Mouse (Mus musculus) lung, adult 18-20 months (tissue): Measurements from ENCODE around the gene Pfkfb4.
A peak's percentile ranks its signal among the peaks of the same experiment; 100 is the strongest.

Experiments used
- DNase-seq, 2 experiments: peaks; one replicate each; pipeline ENCODE4 v3.0.0; 2022; ENCODE audit warnings: mixed read lengths in 2 of 2

Gene Pfkfb4

GRCm38 (mm10) chr9:109038086-109038895 lies 46.7 kb downstream of the Pfkfb4 start, which contains the start of gene Shisa5:
Shisa5 (plus strand) TSS chr9:109038565.
- DNase-seq = peak; percentile 87 to 91

DNA sequence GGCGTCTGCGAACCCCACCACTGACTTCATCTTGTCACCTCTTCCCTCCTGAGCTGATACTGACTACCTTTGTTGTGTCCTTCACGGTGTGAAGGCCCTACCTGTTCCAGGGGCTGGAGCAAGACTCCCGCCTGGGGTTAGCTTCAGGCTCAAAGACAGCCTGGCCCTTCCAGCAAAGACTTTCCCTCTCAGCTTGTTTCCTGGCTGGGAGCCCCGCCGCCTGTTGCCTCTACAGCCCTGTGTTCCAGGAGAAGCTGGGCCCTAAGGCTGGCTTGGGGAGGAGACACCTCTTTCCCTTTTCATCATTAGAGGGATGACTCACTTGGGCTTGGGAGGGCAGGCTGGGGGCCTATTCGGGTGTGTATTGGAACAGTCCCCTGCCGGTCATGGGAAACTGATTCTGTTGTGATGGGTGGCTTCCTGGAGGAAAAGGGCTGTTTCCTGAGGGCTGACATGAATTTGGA lies 47.4 kb downstream of the Pfkfb4 start:
- peak; percentile 80 to 86 for DNase-seq

DNA sequence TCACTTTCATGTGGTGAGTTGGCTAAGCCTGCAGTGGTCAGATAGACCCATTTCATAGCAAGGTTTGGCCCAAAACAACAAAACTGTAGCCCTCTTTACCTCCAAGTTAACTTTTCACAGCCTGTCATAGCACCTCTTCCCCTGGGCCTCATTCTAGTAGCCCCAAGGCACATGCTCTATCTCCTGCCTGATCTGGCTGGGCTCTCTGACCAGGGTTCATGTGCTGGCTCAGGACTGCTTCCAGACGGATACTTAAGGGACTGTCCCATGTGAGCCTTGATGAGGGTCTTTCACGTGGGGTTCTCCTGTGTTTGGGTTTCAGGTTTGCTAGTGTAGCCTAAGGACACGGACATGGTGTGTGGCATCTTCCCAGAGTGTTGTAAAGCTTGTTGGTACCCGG lies 48.1 kb downstream of the Pfkfb4 start:
- no peak for DNase-seq

- DNase-seq = peak in 1 of 2 experiments; percentile 46
Observed at GRCm38 (mm10) chr9:109040216-109040615, 48.6 kb downstream of the Pfkfb4 start.

GRCm38 (mm10) chr9:109040906-109041305 lies 49.3 kb downstream of the Pfkfb4 start:
- peak; percentile 66 to 82 for DNase-seq

DNA sequence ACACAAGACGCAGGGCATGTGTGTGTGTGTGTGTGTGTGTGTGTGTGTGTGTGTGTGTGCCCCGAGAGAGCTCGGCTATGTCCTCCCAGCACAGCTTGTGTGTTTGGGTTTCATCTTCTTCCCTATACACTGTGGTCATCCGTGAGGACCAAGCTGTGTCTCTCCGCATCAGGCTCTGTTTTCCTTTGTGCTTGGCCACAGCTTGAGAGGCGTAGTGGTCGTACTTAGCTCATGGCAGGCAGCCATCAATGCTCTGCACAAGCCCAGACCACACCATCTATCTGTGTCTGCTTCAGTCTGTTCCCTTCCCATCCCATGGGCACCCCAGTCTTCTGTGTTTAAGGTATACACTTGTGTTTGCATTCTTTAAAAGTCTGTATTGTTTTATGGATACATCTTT lies 49.8 kb downstream of the Pfkfb4 start:
- no peak for DNase-seq

GRCm38 (mm10) chr9:109046306-109046705 lies 54.7 kb downstream of the Pfkfb4 start:
- DNase-seq = peak; percentile 67 to 69

DNA sequence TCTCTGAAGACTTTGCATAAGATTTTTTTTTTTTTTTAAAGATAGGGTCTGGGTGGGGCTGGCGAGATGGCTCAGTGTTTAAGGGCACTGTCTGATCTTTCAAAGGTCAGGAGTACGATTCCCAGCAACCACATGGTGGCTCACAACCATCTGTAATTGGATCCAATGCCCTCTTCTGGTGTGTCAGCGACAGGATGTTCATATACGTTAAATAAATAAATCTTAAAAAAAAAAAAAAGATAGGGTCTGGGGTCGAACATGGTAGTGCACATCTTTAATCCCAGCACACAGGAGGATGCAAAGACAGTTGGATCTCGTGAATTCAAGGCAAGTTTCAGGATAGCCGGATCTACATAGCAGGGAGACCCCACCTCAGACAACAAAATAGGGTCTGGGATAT lies 57.7 kb downstream of the Pfkfb4 start:
- DNase-seq = no peak

GRCm38 (mm10) chr9:109049996-109050673 lies 58.6 kb downstream of the Pfkfb4 start:
- DNase-seq = no peak

GRCm38 (mm10) chr9:109050674-109050997 lies 59.1 kb downstream of the Pfkfb4 start:
- no peak for DNase-seq

DNA sequence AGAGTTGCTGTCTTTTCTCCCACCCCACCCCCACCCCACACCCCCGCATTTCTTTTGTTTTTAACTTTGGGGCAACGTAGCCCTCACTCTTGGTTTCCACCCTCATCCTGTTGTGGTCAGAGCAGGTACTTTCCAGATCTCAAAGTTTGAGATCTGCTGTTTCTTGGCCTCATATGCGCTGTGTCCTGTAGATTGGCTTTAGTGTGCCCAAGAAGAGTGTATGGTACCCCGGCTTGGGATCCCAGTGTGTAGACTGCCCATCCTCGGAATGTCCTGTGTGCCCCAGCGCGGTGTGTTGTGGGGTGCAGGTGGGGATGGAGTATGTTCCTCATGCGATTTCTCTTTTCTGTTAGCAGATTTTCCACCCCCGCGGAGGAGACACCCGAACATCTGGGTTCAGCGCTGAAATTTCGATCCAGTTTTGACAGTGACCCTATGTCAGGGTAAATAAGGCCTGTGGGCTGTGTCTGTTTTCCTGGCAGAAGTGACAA lies 59.5 kb downstream of the Pfkfb4 start:
- DNase-seq = no peak

- no peak for DNase-seq
Observed at GRCm38 (mm10) chr9:109051651-109052489, 60.3 kb downstream of the Pfkfb4 start.

DNA sequence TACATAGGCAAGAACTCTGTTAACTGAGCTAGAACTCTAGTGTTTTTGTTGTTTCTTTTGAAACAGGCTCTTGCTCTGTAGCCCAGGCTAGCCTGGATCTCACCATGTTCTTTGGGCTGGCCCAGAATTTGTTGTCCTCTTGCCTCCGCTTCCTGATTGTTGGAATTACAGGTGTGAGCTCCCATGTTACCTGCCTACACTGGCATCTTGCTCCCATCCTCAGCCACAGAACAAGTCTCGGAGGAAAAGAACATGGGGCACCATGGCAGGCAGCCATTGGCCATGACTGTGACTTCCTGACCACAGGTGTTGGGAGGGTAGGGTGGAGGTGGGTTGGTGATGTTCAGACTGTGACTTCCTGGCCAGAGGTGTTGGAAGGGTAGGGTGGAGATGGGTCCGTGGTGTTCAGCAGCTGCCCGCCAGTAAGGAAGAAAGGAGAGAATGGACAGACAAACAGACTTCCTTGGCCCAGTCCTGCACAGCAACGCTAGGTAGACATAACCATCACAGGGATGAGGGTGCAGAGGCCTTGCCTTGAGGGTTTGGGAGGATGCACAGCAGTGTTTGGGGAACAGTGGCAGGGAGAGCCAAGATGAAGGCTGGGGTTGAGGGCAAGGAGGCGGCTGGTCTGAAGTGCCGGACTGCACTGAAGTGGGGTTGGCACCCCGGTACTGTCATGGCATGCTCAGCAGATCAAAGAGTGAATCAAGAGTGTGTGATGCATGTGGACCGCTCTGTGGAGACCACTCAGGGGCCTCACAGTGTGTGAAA lies 61.1 kb downstream of the Pfkfb4 start:
- DNase-seq = no peak

- no peak for DNase-seq
Observed at GRCm38 (mm10) chr9:109053366-109053765, 61.8 kb downstream of the Pfkfb4 start.

DNA sequence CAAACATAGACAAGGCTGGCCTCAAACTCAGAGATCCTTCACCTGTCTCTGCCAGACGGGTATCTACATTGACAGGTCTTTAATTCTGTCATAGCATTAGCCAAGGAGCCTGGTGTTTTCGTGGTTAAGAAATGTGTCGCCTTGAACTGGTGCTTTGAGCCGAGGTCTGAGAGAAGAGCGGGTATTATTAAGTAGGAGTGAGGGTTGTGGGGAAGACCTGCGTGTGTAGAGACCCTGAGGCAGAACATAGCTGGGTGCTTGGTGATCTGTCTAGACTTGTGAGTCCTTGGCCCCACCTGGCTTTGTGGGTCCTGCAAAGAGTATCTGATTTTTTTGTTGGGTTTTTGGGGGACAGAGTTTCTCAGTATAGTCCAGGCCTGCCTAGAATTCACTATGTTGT lies 62.3 kb downstream of the Pfkfb4 start:
- no peak for DNase-seq

DNA sequence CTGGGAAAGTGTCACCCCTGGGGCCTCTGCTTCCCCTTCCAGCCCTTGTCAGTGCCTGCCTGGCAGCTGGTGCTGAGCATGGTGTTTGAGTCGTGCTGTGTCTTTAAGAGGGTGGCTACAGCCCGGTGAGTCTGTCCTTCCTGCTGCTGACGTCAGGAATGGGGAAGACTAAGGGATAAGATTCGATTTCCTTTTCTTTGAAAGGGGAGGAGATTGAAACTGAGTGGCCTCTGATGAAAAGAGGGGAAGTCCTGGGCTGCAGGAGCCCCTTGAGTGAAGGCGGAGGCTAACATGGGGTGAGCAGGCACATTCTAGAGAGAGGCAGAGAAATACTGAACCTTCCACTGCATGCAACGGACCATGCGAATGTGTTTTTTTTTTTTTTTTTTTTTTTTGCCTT lies 63.1 kb downstream of the Pfkfb4 start:
- peak; percentile 82 to 87 for DNase-seq

DNA sequence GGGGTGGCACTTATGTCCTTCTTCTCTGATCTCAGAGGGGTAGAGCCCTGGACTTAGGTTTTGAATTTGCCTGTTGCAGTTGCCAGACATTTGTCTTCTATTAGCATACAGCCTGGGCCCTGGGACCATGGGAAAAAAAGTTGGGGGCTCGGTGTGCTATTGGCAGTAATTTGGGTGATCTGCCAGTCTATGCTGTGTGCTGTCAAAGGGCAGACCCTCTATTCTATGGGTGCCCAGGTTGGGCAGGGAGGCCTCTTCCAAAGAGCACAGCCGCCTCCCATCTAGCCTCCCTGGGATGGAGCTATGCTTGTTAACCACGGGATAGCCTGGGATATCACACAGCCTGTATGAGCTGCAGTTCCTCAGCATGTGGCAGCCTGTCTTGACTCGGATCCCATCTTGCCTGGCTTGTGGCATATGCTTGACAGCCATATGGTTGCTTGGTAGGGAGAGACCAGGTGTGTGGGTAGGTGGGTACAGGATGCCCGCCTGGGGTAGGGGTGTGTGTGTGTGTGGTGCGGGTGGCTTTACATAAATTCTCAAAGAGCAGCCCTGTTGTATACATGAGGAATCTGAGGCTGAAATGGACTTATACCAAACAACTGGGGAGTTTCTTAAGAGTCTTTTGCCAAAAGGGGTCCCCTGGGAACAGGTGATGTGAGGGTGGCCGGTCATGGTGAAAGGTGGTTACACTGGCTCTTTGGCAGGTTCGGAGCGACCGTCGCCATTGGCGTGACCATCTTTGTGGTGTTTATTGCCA lies 63.9 kb downstream of the Pfkfb4 start:
- DNase-seq = no peak

DNA sequence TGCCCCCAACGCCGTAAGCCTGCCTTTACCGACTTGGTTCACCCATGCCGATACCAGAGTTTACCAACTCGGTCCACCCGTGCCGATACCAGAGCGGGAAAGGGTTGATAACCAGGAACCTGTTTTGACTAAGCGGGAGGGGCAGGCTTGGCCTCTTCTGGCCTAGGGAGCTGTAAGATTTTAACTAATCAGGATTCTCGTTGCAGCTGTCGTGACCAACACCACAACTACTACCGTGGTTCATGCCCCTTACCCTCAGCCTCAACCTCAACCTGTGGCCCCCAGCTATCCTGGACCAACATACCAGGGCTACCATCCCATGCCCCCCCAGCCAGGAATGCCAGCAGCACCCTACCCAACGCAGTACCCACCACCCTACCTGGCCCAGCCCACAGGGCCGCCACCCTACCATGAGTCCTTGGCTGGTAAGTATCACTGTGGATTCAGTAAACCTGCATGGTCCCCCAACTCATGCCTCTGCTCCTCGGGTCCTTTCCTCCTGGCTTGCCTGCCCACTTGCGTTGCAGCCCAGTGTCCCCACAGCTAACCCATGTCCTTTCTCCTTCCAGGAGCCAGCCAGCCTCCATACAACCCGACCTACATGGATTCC lies 64.6 kb downstream of the Pfkfb4 start:
- no peak for DNase-seq

DNA sequence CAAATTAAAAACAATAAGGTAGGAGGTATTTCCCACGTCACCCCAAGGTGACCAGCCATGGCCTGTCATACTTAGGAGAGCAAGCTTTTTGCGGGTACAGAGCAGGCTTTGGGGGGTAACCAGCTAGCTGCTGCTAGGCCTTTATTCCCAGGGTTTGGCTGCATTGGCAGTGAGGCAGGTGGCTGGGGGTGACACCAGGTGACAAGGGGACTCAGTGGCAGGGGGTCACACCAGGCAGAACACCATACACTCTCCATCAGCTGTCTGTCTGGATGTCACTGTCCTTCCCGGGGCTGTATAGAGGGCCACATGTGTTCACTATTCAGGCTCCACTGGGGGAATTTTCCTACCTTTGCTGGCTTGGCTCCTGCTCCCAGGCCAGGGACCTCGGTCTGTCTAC lies 65.3 kb downstream of the Pfkfb4 start:
- no peak for DNase-seq

- peak in 1 of 2 experiments; percentile 22 for DNase-seq
Observed at GRCm38 (mm10) chr9:109057543-109057942, 66.0 kb downstream of the Pfkfb4 start.
